Mouse (Mus musculus): ENCODE data around the gene Cby3. TPM values are rescaled to one million over a fixed set of nuclear protein-coding genes. Genes with fewer than 3 reads are reported as not detected.

The Cby3 gene
- polyA plus RNA-seq, 1 experiment from 2014 or later, result 0.27 TPM

DNA sequence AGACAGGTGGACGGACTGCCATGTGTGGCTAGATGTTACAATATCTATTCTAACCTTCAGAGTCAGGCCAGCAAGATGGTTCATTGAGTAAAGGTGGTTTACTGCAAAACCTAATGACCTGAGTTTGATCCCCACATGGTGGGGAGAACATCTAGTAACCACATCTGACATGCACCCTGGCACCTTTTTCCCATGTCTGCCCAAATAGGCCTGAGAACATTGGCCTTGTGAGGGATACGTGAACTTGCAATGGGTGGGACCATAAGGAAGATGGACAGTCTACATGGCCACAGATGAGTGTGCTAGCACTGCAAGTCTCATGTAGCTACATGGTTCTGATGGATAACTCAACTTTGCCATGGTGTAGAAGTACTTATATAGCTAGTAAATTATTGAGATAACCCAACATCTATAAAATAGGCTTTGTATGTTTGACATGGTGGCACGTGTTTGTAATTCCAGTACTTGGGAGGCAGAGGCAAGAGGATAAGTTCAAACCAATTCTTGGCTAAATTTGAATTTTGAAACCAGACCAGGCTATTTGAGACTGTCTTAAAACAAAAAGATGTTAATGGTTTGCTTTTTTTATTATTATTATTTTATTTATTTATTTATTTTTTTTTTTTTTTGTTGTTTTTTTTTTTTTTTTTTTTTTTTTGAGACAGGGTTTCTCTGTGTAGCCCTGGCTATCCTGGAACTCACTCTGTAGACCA is 34.1 kb downstream of the Cby3 start:
- H3K4me3 ChIP-seq (ENCODE audit: low read depth, low read length), result no peak overlapping the region
- peaks cover 78% of the 10 kb centered on the region for H3K36me3 ChIP-seq (ENCODE audit: control insufficient read depth, insufficient read depth, low read length)
- no peaks in the 10 kb centered on the region for H3K4me1 ChIP-seq (replicated peaks; ENCODE audit: control insufficient read depth, insufficient read depth, low read length)
- no peak overlapping the region for H3K9ac ChIP-seq (ENCODE audit: low read length)
- no peaks in the 10 kb centered on the region for H3K27me3 ChIP-seq (replicated peaks; ENCODE audit: control insufficient read depth, insufficient read depth, low read length)
- ATAC-seq (replicated peaks; ENCODE audit: low FRiP score, low TSS enrichment, low read depth) (no peak), DNase-seq (ENCODE audit: low spot score) (no peak)
- no peak overlapping the region for H3K27ac ChIP-seq (ENCODE audit: low read depth)
- no peaks in the 10 kb centered on the region for H3K9me3 ChIP-seq (ENCODE audit: control insufficient read depth, low read length)
- 85% methylated on average over 3 of the region's 3 CpGs for WGBS
- H3K4me2 ChIP-seq (ENCODE audit: low read length), result no peak overlapping the region

GRCm38 (mm10) chr11:50389011-50389410 is 34.7 kb downstream of the Cby3 start:
- Histone ChIP-seq H3K9me3 (ENCODE audit: control insufficient read depth, low read length) (no peaks in the 10 kb centered on the region), H3K4me3 (ENCODE audit: low read depth, low read length) (no peak overlapping the region), H3K4me2 (ENCODE audit: low read length) (no peak overlapping the region), H3K27me3 (replicated peaks; ENCODE audit: control insufficient read depth, insufficient read depth, low read length) (no peaks in the 10 kb centered on the region), H3K36me3 (ENCODE audit: control insufficient read depth, insufficient read depth, low read length) (peaks cover 78% of the 10 kb centered on the region), H3K27ac (ENCODE audit: low read depth) (no peak overlapping the region), H3K4me1 (replicated peaks; ENCODE audit: control insufficient read depth, insufficient read depth, low read length) (no peaks in the 10 kb centered on the region), H3K9ac (ENCODE audit: low read length) (no peak overlapping the region)
- ATAC-seq (replicated peaks; ENCODE audit: low FRiP score, low TSS enrichment, low read depth) (no peak), DNase-seq (ENCODE audit: low spot score) (no peak)
- 73% methylated on average over 3 of the region's 3 CpGs for WGBS

GRCm38 (mm10) chr11:50389616-50390015 is 35.4 kb downstream of the Cby3 start:
- H3K9ac ChIP-seq (ENCODE audit: low read length), result no peak overlapping the region
- peaks cover 80% of the 10 kb centered on the region for H3K36me3 ChIP-seq (ENCODE audit: control insufficient read depth, insufficient read depth, low read length)
- ATAC-seq (replicated peaks; ENCODE audit: low FRiP score, low TSS enrichment, low read depth) (no peak), DNase-seq (ENCODE audit: low spot score) (no peak)
- no peaks in the 10 kb centered on the region for H3K4me1 ChIP-seq (replicated peaks; ENCODE audit: control insufficient read depth, insufficient read depth, low read length)
- H3K9me3 ChIP-seq (ENCODE audit: control insufficient read depth, low read length), result no peaks in the 10 kb centered on the region
- no peak overlapping the region for H3K4me2 ChIP-seq (ENCODE audit: low read length)
- WGBS, result 63% methylated on average over 5 of the region's 5 CpGs
- H3K27me3 ChIP-seq (replicated peaks; ENCODE audit: control insufficient read depth, insufficient read depth, low read length), result no peaks in the 10 kb centered on the region
- no peak overlapping the region for H3K27ac ChIP-seq (ENCODE audit: low read depth)
- H3K4me3 ChIP-seq (ENCODE audit: low read depth, low read length), result no peak overlapping the region

GRCm38 (mm10) chr11:50391272-50391960 is 37.2 kb downstream of the Cby3 start:
- H3K27me3 ChIP-seq (replicated peaks; ENCODE audit: control insufficient read depth, insufficient read depth, low read length), result no peaks in the 10 kb centered on the region
- WGBS, result 87% methylated on average over 4 of the region's 4 CpGs

GRCm38 (mm10) chr11:50393306-50393705 is 39.0 kb downstream of the Cby3 start:
- Histone ChIP-seq H3K4me1 (replicated peaks; ENCODE audit: control insufficient read depth, insufficient read depth, low read length) (no peaks in the 10 kb centered on the region), H3K9me3 (ENCODE audit: control insufficient read depth, low read length) (no peaks in the 10 kb centered on the region), H3K9ac (ENCODE audit: low read length) (no peak overlapping the region), H3K36me3 (ENCODE audit: control insufficient read depth, insufficient read depth, low read length) (peaks cover 72% of the 10 kb centered on the region), H3K27ac (ENCODE audit: low read depth) (no peak overlapping the region), H3K27me3 (replicated peaks; ENCODE audit: control insufficient read depth, insufficient read depth, low read length) (no peaks in the 10 kb centered on the region), H3K4me3 (ENCODE audit: low read depth, low read length) (no peak overlapping the region), H3K4me2 (ENCODE audit: low read length) (no peak overlapping the region)
- whole genome bisulfite sequencing, result 87% methylated on average over 6 of the region's 6 CpGs
- DNase-seq (ENCODE audit: low spot score) (no peak), ATAC-seq (replicated peaks; ENCODE audit: low FRiP score, low TSS enrichment, low read depth) (no peak)

More at GRCm38 (mm10) chr11:50391272-50391960, 37.2 kb downstream of the Cby3 start:
- peaks cover 71% of the 10 kb centered on the region for H3K36me3 ChIP-seq (ENCODE audit: control insufficient read depth, insufficient read depth, low read length)
- no peak for DNase-seq (ENCODE audit: low spot score)
- no peaks in the 10 kb centered on the region for H3K4me1 ChIP-seq (replicated peaks; ENCODE audit: control insufficient read depth, insufficient read depth, low read length)
- ATAC-seq (replicated peaks; ENCODE audit: low FRiP score, low TSS enrichment, low read depth), result no peak
- H3K27ac ChIP-seq (ENCODE audit: low read depth), result no peak overlapping the region
- H3K9ac ChIP-seq (ENCODE audit: low read length), result no peak overlapping the region
- H3K4me3 ChIP-seq (ENCODE audit: low read depth, low read length), result no peak overlapping the region
- no peak overlapping the region for H3K4me2 ChIP-seq (ENCODE audit: low read length)
- no peaks in the 10 kb centered on the region for H3K9me3 ChIP-seq (ENCODE audit: control insufficient read depth, low read length)

DNA sequence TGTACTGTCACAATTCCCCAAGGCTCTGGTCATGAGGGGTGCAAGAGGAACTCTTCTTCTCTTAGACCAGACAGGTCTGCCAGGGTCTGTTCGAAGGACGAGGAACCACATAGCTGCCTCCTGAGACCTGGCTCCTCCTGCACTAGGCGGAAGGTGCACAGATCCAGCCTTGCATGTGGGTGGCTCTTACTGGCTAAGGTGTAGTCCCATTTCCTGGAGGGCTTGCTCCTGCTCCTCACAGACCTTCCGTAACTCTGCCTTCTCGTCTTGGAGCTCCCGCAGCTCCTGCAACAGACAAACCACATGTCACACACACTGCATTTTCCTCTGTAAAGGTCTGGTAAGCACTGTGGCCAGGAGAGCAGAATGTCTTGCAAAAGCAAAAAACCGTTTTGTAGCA is 40.5 kb downstream of the Cby3 start:
- no peak overlapping the region for H3K27ac ChIP-seq (ENCODE audit: low read depth)
- DNase-seq (ENCODE audit: low spot score) (no peak), ATAC-seq (replicated peaks; ENCODE audit: low FRiP score, low TSS enrichment, low read depth) (no peak)
- 89% methylated on average over 7 of the region's 7 CpGs for WGBS
- H3K27me3 ChIP-seq (replicated peaks; ENCODE audit: control insufficient read depth, insufficient read depth, low read length), result no peaks in the 10 kb centered on the region
- H3K4me3 ChIP-seq (ENCODE audit: low read depth, low read length), result no peak overlapping the region
- no peaks in the 10 kb centered on the region for H3K9me3 ChIP-seq (ENCODE audit: control insufficient read depth, low read length)
- H3K4me2 ChIP-seq (ENCODE audit: low read length), result no peak overlapping the region
- peaks cover 69% of the 10 kb centered on the region for H3K36me3 ChIP-seq (ENCODE audit: control insufficient read depth, insufficient read depth, low read length)
- no peaks in the 10 kb centered on the region for H3K4me1 ChIP-seq (replicated peaks; ENCODE audit: control insufficient read depth, insufficient read depth, low read length)
- no peak overlapping the region for H3K9ac ChIP-seq (ENCODE audit: low read length)

DNA sequence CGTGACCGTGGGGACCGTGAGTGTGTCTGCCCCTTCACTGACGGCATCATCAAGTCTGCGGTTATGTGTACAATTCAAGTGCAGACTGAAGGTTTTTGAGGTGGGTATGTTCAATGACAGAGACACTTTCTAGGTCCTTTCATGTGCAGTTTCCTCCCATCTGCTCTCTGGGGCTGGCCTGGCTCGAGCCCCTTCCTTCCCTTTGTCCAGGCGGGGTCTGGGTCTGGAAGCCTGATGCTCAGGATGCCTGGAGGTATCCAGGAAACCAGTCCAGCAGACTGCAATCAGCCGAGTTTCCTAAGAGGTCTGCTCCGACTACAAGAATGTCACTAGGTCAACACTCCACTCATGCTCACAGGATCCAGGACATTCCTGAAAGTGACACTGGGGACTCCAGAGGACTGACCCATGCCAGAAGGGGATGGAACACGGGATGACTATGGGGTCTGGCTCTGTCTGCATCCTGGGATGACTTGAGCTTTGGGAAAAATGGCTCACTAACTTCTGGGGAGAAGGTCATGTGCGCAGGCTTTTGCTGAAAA is 42.6 kb downstream of the Cby3 start:
- Histone ChIP-seq H3K27me3 (replicated peaks; ENCODE audit: control insufficient read depth, insufficient read depth, low read length) (no peaks in the 10 kb centered on the region), H3K27ac (ENCODE audit: low read depth) (no peak overlapping the region), H3K9ac (ENCODE audit: low read length) (no peak overlapping the region), H3K36me3 (ENCODE audit: control insufficient read depth, insufficient read depth, low read length) (peaks cover 73% of the 10 kb centered on the region), H3K4me2 (ENCODE audit: low read length) (no peak overlapping the region), H3K9me3 (ENCODE audit: control insufficient read depth, low read length) (no peaks in the 10 kb centered on the region), H3K4me3 (ENCODE audit: low read depth, low read length) (no peak overlapping the region), H3K4me1 (replicated peaks; ENCODE audit: control insufficient read depth, insufficient read depth, low read length) (no peaks in the 10 kb centered on the region)
- ATAC-seq (replicated peaks; ENCODE audit: low FRiP score, low TSS enrichment, low read depth) (no peak), DNase-seq (ENCODE audit: low spot score) (no peak)
- 78% methylated on average over 11 of the region's 11 CpGs for WGBS

GRCm38 (mm10) chr11:50397316-50397715 is 43.1 kb downstream of the Cby3 start:
- Histone ChIP-seq H3K27ac (ENCODE audit: low read depth) (no peak overlapping the region), H3K36me3 (ENCODE audit: control insufficient read depth, insufficient read depth, low read length) (peaks cover 73% of the 10 kb centered on the region), H3K4me2 (ENCODE audit: low read length) (no peak overlapping the region), H3K4me3 (ENCODE audit: low read depth, low read length) (no peak overlapping the region), H3K27me3 (replicated peaks; ENCODE audit: control insufficient read depth, insufficient read depth, low read length) (no peaks in the 10 kb centered on the region), H3K9me3 (ENCODE audit: control insufficient read depth, low read length) (no peaks in the 10 kb centered on the region), H3K4me1 (replicated peaks; ENCODE audit: control insufficient read depth, insufficient read depth, low read length) (no peaks in the 10 kb centered on the region), H3K9ac (ENCODE audit: low read length) (no peak overlapping the region)
- DNase-seq (ENCODE audit: low spot score), result no peak
- no peak for ATAC-seq (replicated peaks; ENCODE audit: low FRiP score, low TSS enrichment, low read depth)
- WGBS, result 85% methylated on average over 9 of the region's 9 CpGs
